Mouse (Mus musculus): ENCODE measurements around the gene Atp5b.

Atp5b gene

GRCm38 (mm10) chr10:128096693-128097586 is 13.9 kb downstream of the Atp5b start:
- peak; percentile 79 for DNase-seq (ENCODE audit: low read depth, low spot score)

GRCm38 (mm10) chr10:128097587-128097971 is 14.5 kb downstream of the Atp5b start:
- DNase-seq (ENCODE audit: low read depth, low spot score) = peak; percentile 64

- no peak for DNase-seq (ENCODE audit: low read depth, low spot score)
Measured at GRCm38 (mm10) chr10:128110103-128110761, 27.2 kb downstream of the Atp5b start.

- no peak for DNase-seq (ENCODE audit: low read depth, low spot score)
Measured at GRCm38 (mm10) chr10:128111227-128111626, 28.2 kb downstream of the Atp5b start.

- no peak for DNase-seq (ENCODE audit: low read depth, low spot score)
Measured at GRCm38 (mm10) chr10:128123833-128124232, 40.8 kb downstream of the Atp5b start.

- DNase-seq (ENCODE audit: low read depth, low spot score) = no peak
Measured at GRCm38 (mm10) chr10:128124831-128125230, 41.8 kb downstream of the Atp5b start.

GRCm38 (mm10) chr10:128125951-128126350 is 42.9 kb downstream of the Atp5b start:
- DNase-seq (ENCODE audit: low read depth, low spot score) = no peak

GRCm38 (mm10) chr10:128127497-128127896 is 44.4 kb downstream of the Atp5b start:
- DNase-seq (ENCODE audit: low read depth, low spot score) = no peak

- DNase-seq (ENCODE audit: low read depth, low spot score) = no peak
Measured at GRCm38 (mm10) chr10:128128143-128128542, 45.1 kb downstream of the Atp5b start.

GRCm38 (mm10) chr10:128131297-128131696 is 48.2 kb downstream of the Atp5b start:
- DNase-seq (ENCODE audit: low read depth, low spot score) = no peak

GRCm38 (mm10) chr10:128131812-128132211 is 48.7 kb downstream of the Atp5b start:
- no peak for DNase-seq (ENCODE audit: low read depth, low spot score)

- DNase-seq (ENCODE audit: low read depth, low spot score) = no peak
Measured at GRCm38 (mm10) chr10:128133650-128134332, 50.7 kb downstream of the Atp5b start.

- DNase-seq (ENCODE audit: low read depth, low spot score) = no peak
Measured at GRCm38 (mm10) chr10:128135374-128135773, 52.3 kb downstream of the Atp5b start.
